Mouse (Mus musculus): ENCODE measurements around the gene Dnmt3c.
A peak's percentile ranks its signal among the peaks of the same experiment; 100 is the strongest.

The Dnmt3c gene

GRCm38 (mm10) chr2:153723098-153723497 is 26.6 kb downstream of the Dnmt3c start:
- no peak for DNase-seq (ENCODE audit: low spot score)

- DNase-seq (ENCODE audit: low spot score): no peak
Observed at GRCm38 (mm10) chr2:153724424-153724823, 28.0 kb downstream of the Dnmt3c start.

- no peak for DNase-seq (ENCODE audit: low spot score)
Observed at GRCm38 (mm10) chr2:153724871-153725270, 28.4 kb downstream of the Dnmt3c start.

GRCm38 (mm10) chr2:153725291-153725690 is 28.8 kb downstream of the Dnmt3c start:
- DNase-seq (ENCODE audit: low spot score): no peak

GRCm38 (mm10) chr2:153734033-153734432 is 37.6 kb downstream of the Dnmt3c start:
- no peak for DNase-seq (ENCODE audit: low spot score)

GRCm38 (mm10) chr2:153740500-153741436 is 44.3 kb downstream of the Dnmt3c start, which contains the start of gene Mapre1:
Gene Mapre1 (plus strand): TSS chr2:153741274.
- peak; percentile 99 for DNase-seq (ENCODE audit: low spot score)

GRCm38 (mm10) chr2:153741437-153742065 is 45.1 kb downstream of the Dnmt3c start:
- peak; percentile 40 for DNase-seq (ENCODE audit: low spot score)

GRCm38 (mm10) chr2:153747994-153748393 is 51.5 kb downstream of the Dnmt3c start:
- DNase-seq (ENCODE audit: low spot score): no peak

GRCm38 (mm10) chr2:153750363-153750762 is 53.9 kb downstream of the Dnmt3c start:
- DNase-seq (ENCODE audit: low spot score): peak; percentile 17

- no peak for DNase-seq (ENCODE audit: low spot score)
Observed at GRCm38 (mm10) chr2:153762121-153762520, 65.7 kb downstream of the Dnmt3c start.

- DNase-seq (ENCODE audit: low spot score): no peak
Observed at GRCm38 (mm10) chr2:153767484-153767883, 71.0 kb downstream of the Dnmt3c start.

GRCm38 (mm10) chr2:153768881-153769280 is 72.4 kb downstream of the Dnmt3c start:
- no peak for DNase-seq (ENCODE audit: low spot score)

- no peak for DNase-seq (ENCODE audit: low spot score)
Observed at GRCm38 (mm10) chr2:153772950-153773349, 76.5 kb downstream of the Dnmt3c start.

GRCm38 (mm10) chr2:153775472-153775871 is 79.0 kb downstream of the Dnmt3c start:
- no peak for DNase-seq (ENCODE audit: low spot score)

- DNase-seq (ENCODE audit: low spot score): no peak
Observed at GRCm38 (mm10) chr2:153778638-153779362, 82.3 kb downstream of the Dnmt3c start.
